Mouse (Mus musculus) hindbrain, postnatal 0 days (tissue): ENCODE measurements around the gene Itpr1. TPM values are rescaled to one million over a fixed set of nuclear protein-coding genes. Genes with fewer than 3 reads are reported as not detected.

Experiments
- ATAC-seq: fragments of 200-750 bp; cut with Nextera tagmentation; 2 replicates; pipeline ENCODE4 v1.8.0; 2017; ENCODE audit warnings: mild to moderate bottlenecking, moderate TSS enrichment, moderate library complexity
- DNase-seq: peaks from one replicate; pipeline ENCODE4 v3.0.0-alpha.2; 2015; ENCODE audit warnings: low spot score
- H3K27ac ChIP-seq: fragments of 300-500 bp; sonication (generic); 2 replicates; pipeline ENCODE4 v1.5.1; 2014; ENCODE audit warnings: mild to moderate bottlenecking
- H3K27me3 ChIP-seq: fragments of 300-500 bp; sonication (generic); 2 replicates; pipeline ENCODE4 v1.6.1; 2014; ENCODE audit warnings: low read length, mixed read lengths; ENCODE audit not compliant: insufficient read depth
- H3K36me3 ChIP-seq: fragments of 300-500 bp; sonication (generic); 2 replicates; pipeline ENCODE4 v1.6.1; 2014; ENCODE audit warnings: low read length, mixed read lengths; ENCODE audit not compliant: insufficient read depth
- H3K4me1 ChIP-seq: fragments of 300-500 bp; sonication (generic); 2 replicates; pipeline ENCODE4 v1.6.1; 2014; ENCODE audit warnings: antibody characterized with exemption, low read length, mixed read lengths; ENCODE audit not compliant: insufficient read depth
- H3K4me2 ChIP-seq: fragments of 300-500 bp; sonication (generic); 2 replicates; pipeline ENCODE4 v1.6.1; 2014; ENCODE audit warnings: low read depth, mild to moderate bottlenecking, low read length, moderate library complexity, mixed read lengths
- H3K4me3 ChIP-seq: fragments of 300-500 bp; sonication (generic); 2 replicates; pipeline ENCODE4 v1.5.1; 2014; ENCODE audit warnings: low read length
- H3K9ac ChIP-seq: fragments of 300-500 bp; sonication (generic); replicated peaks from 2 replicates; pipeline ENCODE4 v1.6.1; 2014; ENCODE audit warnings: mild to moderate bottlenecking, low read length, moderate library complexity, mixed read lengths
- H3K9me3 ChIP-seq: fragments of 300-500 bp; sonication (generic); 2 replicates; pipeline ENCODE4 v1.6.1; 2016; ENCODE audit warnings: low read length, mixed read lengths
- CTCF ChIP-seq: IDR thresholded peaks from 2 replicates; pipeline ENCODE4 v1.5.1; 2016; ENCODE audit warnings: antibody characterized with exemption, control low read depth, low read depth
- WGBS: fragments of 180-500 bp; shearing (Covaris S2); extraction: QIAGEN DNeasy Blood & Tissue Kit; methylation state at CpG from one replicate; pipeline ENCODE4 v1.1.7; 2014; 5-methylcytosine and 5-hydroxymethylcytosine counted together
- polyA plus RNA-seq: library from polyadenylated mRNA; unstranded; fragments of >200 nt; fragmentation: Nextera tagmentation; extraction: Ambion mirVana; gene quantifications from 2 replicates; pipeline ENCODE4 v1.2.1, GENCODE M21; 2015
- total RNA-seq: library from RNA; depleted of rRNA; stranded (reverse); fragments of >200 nt; gene quantifications from 2 replicates; pipeline ENCODE4 v1.2.3, GENCODE M21; 2014

Gene Itpr1
- total and polyA plus RNA-seq, 2 experiments from 2014 or later = 7.2 to 47.1 TPM

DNA sequence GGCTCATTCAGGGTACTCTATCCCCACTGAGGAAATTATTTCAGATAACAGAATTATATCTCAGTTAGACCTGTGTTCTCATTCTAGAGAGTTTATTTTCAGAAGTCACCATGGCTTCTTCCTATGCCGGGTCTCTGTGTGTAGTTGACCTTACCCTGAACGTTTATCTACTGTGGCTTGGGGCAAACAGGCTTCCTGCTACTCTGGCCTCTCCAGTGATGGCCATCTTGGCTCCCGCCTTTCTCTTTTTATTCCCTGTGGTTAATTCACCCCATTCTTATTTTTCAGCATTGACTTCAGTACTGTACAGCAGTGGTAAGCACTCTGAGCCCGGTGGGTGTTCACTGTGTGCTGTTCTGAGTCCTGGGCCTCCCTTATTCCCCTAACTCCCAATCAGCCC is 25.1 kb downstream of the Itpr1 start:
- H3K27me3 ChIP-seq = no peaks in the 10 kb centered on the region
- no peaks in the 10 kb centered on the region for H3K36me3 ChIP-seq
- DNase-seq (no peak), ATAC-seq (no peak)
- TF ChIP-seq CTCF = no peak
- H3K27ac ChIP-seq = no peak overlapping the region
- H3K4me3 ChIP-seq = no peak overlapping the region
- H3K9me3 ChIP-seq = no peaks in the 10 kb centered on the region
- no peak overlapping the region for H3K4me2 ChIP-seq
- peaks cover 12% of the 10 kb centered on the region; the same call in 1 of the 2 replicates for H3K4me1 ChIP-seq
- H3K9ac ChIP-seq = no peak overlapping the region
- WGBS = 86% methylated on average over 4 of the region's 4 CpGs

DNA sequence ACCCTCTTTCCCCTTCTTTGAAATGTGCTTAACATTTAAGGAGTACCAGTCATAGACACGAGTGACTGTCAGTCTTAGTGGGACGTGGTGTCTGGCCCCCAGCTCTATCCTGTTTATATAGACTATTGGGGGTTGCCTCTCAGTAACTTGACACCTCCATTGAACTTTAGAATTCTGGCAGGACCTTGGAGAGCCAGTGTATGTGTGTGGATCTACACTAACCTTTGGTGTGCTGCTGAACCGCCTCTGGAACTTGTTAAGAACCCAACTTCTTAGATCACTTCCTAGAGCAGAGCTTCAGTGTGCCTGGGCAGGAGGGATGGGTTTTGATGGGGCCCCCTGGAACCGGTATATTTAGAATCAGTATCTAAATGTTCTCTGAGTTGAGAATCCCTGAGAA is 26.2 kb downstream of the Itpr1 start:
- Histone ChIP-seq H3K9ac (no peak overlapping the region), H3K9me3 (no peaks in the 10 kb centered on the region), H3K27me3 (no peaks in the 10 kb centered on the region), H3K27ac (no peak overlapping the region), H3K4me1 (peaks cover 12% of the 10 kb centered on the region; the same call in 1 of the 2 replicates), H3K36me3 (no peaks in the 10 kb centered on the region), H3K4me2 (no peak overlapping the region), H3K4me3 (no peak overlapping the region)
- DNase-seq (no peak), ATAC-seq (no peak)
- TF ChIP-seq CTCF = no peak
- 68% methylated on average over 4 of the region's 4 CpGs for WGBS

DNA sequence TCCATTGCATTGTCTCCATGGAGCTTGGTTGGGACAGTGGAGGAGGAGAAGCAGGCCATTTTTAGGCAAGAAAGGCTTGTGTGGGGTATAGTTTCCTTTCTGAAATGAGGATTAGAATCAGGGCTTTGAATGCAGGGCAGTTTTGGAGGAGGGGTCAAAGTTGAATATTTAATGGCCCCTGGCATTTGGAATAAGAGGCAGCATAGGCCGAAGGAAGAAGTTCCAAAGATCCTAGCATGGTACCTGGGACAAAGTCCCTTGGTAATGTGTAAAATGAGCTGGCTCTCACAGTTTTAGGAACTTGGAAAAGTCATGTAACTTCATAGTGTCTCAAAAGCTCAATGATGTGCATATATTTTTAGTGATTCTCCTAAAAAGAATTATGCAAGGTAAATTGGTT is 27.1 kb downstream of the Itpr1 start:
- no peak for TF ChIP-seq CTCF
- WGBS = 88% methylated on average over 1 of the region's 1 CpGs
- Histone ChIP-seq H3K27me3 (no peaks in the 10 kb centered on the region), H3K36me3 (no peaks in the 10 kb centered on the region), H3K4me1 (peaks cover 12% of the 10 kb centered on the region; the same call in 1 of the 2 replicates), H3K4me3 (no peak overlapping the region), H3K9ac (no peak overlapping the region), H3K4me2 (no peak overlapping the region), H3K27ac (no peak overlapping the region), H3K9me3 (no peaks in the 10 kb centered on the region)
- DNase-seq (no peak), ATAC-seq (no peak)

DNA sequence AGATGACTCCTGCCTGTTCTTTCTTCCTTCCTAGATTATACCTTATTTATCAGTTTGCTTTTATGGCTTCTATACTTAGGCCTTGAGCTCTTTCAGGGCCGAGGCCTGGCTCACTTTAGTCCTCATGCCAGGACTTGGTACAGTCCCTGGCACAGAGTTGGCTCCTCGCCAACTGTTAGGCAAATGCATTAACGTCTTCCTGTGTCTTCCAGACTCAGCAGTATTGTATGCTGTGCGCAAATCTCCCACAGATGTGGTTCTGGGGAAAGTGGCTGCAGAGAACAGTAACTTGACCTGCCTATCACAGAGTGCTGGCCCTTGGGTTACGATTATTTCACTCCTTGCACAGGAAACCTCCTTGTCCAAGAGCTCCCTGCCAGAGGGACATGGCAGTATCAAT is 27.9 kb downstream of the Itpr1 start:
- H3K4me1 ChIP-seq = peaks cover 12% of the 10 kb centered on the region; the same call in 1 of the 2 replicates
- H3K9me3 ChIP-seq = no peaks in the 10 kb centered on the region
- no peaks in the 10 kb centered on the region for H3K36me3 ChIP-seq
- ATAC-seq (no peak), DNase-seq (peak; percentile 39)
- H3K27me3 ChIP-seq = no peaks in the 10 kb centered on the region
- H3K4me3 ChIP-seq = no peak overlapping the region
- TF ChIP-seq CTCF = no peak
- no peak overlapping the region for H3K9ac ChIP-seq
- H3K27ac ChIP-seq = no peak overlapping the region
- WGBS = 47% methylated on average over 5 of the region's 5 CpGs
- H3K4me2 ChIP-seq = no peak overlapping the region

DNA sequence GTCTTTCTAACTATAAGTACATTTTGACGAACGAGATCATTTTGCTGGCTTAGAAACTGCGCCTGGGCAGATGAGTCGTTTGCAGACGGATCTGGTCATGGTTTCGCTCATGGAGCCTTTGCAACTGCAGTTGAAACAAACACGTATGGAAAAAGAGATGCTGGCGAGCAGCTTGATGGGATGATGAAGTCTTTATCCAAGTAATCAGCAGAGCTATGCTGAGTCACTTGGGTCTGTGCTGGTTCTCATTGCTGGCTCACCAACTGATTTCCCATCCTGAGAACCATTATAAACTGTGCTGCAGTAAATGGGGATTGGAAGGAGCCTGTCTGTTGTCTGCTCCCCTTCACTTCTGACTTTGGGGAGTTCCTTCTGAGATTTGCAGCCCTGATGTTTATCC is 31.7 kb downstream of the Itpr1 start:
- Histone ChIP-seq H3K4me1 (peaks cover 12% of the 10 kb centered on the region), H3K9me3 (no peaks in the 10 kb centered on the region), H3K4me3 (no peak overlapping the region), H3K36me3 (no peaks in the 10 kb centered on the region), H3K4me2 (no peak overlapping the region), H3K27me3 (no peaks in the 10 kb centered on the region), H3K27ac (no peak overlapping the region), H3K9ac (no peak overlapping the region)
- ATAC-seq (no peak), DNase-seq (no peak)
- 94% methylated on average over 8 of the region's 8 CpGs for WGBS
- TF ChIP-seq CTCF = no peak

DNA sequence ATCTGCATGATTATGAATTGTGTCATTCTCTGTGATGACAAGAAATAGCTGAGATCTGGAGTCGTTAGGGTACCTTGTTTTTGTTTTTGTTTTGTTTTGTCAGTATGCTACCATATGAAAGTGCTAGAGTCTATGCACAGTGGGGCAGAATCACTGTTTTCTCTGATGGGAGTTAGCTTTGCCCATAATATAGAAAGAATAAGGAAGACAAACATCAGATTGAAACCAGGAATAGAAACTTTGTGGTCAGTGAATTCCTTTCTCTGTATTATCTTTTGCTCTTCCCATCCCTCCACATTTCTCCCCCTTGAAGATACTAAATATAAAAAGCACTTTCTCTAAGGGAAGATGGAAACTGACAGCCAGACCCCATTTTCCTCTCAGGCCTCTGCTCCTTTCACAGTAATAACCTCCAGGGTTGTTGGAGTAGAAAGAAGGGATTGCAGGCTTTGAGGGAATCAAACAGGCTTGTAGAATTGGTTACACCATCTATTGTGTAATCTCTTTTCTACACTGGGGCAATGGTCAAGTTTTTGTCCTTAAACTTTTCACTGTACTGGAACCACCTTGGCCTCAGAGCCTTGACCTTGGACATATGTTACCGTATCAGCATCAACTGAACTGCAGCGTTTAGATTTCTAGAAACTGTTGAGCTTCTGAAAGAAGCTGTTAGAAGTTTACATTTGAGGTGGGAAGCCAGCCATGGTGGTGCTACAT is 33.6 kb downstream of the Itpr1 start:
- H3K9ac ChIP-seq = no peak overlapping the region
- H3K4me3 ChIP-seq = no peak overlapping the region
- peaks cover 16% of the 10 kb centered on the region for H3K4me1 ChIP-seq
- TF ChIP-seq CTCF = no peak
- no peak for ATAC-seq
- no peak overlapping the region for H3K27ac ChIP-seq
- DNase-seq = no peak
- H3K9me3 ChIP-seq = no peaks in the 10 kb centered on the region
- no peaks in the 10 kb centered on the region for H3K36me3 ChIP-seq
- H3K4me2 ChIP-seq = no peak overlapping the region
- no peaks in the 10 kb centered on the region for H3K27me3 ChIP-seq
- 76% methylated on average over 3 of the region's 3 CpGs for WGBS

DNA sequence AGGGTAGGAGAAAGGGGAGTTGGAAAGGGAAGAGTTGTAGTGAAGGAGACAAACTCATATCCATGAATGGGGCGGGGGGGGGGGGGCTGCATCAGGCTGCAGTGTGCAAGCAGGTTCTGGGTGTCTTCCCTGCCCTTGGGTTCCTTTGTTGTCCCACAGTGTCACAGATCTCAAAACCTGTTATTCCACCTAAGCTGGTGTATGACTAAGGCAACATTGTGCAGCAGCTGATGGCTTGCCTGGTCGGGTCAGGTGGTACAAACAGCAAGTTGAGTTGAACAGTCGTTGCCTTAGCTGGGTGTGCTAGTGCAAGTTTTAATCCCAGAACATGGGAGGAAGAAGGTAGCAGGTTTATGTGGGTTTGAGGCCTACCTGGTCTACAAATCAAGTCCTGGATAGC is 34.3 kb downstream of the Itpr1 start:
- Histone ChIP-seq H3K9me3 (no peaks in the 10 kb centered on the region), H3K36me3 (no peaks in the 10 kb centered on the region), H3K27me3 (no peaks in the 10 kb centered on the region), H3K4me1 (peaks cover 16% of the 10 kb centered on the region), H3K9ac (no peak overlapping the region), H3K4me2 (no peak overlapping the region), H3K27ac (no peak overlapping the region), H3K4me3 (no peak overlapping the region)
- no peak for DNase-seq
- no peak for TF ChIP-seq CTCF
- 89% methylated on average over 3 of the region's 3 CpGs for WGBS
- ATAC-seq = no peak
